ENCODE assay signal across 7 mouse cellular contexts in genomic region chr17:7385364-7385763, GRCm38 (mm10). TPM values are rescaled to one million over a fixed set of nuclear protein-coding genes. Genes with fewer than 3 reads are reported as not detected.
"Had no signal": no experiment of that assay in that cellular context is flagged by ENCODE, and none has a peak within 500 bp of the region (broad histone marks: within the 10 kb centered on the region; RNA-seq: fewer than 3 reads in every experiment).

TSS of gene Unc93a2 (minus strand) at chr17:7385464.

RNA-seq across cellular contexts. Expression of gene Unc93a2, which starts in this region (rescaled TPM):
- polyA plus RNA-seq: neural tube, embryonic 12.5 days; neural tube, embryonic 13.5 days; neural tube, embryonic 14.5 days; spleen, adult 2 months; stomach, embryonic 14.5 days; stomach, embryonic 15.5 days; stomach, embryonic 16.5 days had no signal
